Mouse (Mus musculus) forebrain, embryonic 14.5 days (tissue): ENCODE measurements around the gene Ampd2. TPM values are rescaled to one million over a fixed set of nuclear protein-coding genes. Genes with fewer than 3 reads are reported as not detected.

Source experiments
- ATAC-seq: fragments of 200-750 bp; cut with Nextera tagmentation; 2 replicates; pipeline ENCODE4 v1.8.0; 2017; ENCODE audit warnings: mild to moderate bottlenecking, moderate library complexity
- DNase-seq: peaks from one replicate; pipeline ENCODE4 v3.0.0-alpha.2; 2015; ENCODE audit warnings: low spot score
- H3K27ac ChIP-seq: fragments of 300-500 bp; sonication (generic); 2 replicates; pipeline ENCODE4 v1.5.1; 2014; ENCODE audit warnings: low read depth, mild to moderate bottlenecking, control low read depth, low read length, moderate library complexity
- H3K27me3 ChIP-seq: fragments of 300-500 bp; sonication (generic); replicated peaks from 2 replicates; pipeline ENCODE4 v1.6.1; 2014; ENCODE audit warnings: low read length, control low read depth, mixed read lengths; ENCODE audit not compliant: control insufficient read depth, insufficient read depth
- H3K36me3 ChIP-seq: fragments of 300-500 bp; sonication (generic); 2 replicates; pipeline ENCODE4 v1.6.1; 2014; ENCODE audit warnings: low read length, control low read depth; ENCODE audit not compliant: control insufficient read depth, insufficient read depth
- H3K4me1 ChIP-seq: fragments of 300-500 bp; sonication (generic); 2 replicates; pipeline ENCODE4 v1.6.1; 2014; ENCODE audit warnings: antibody characterized with exemption, low read length, control low read depth; ENCODE audit not compliant: control insufficient read depth, insufficient read depth
- H3K4me2 ChIP-seq: fragments of 300-500 bp; sonication (generic); 2 replicates; pipeline ENCODE4 v1.6.1; 2014; ENCODE audit warnings: mild to moderate bottlenecking, control low read depth, low read length
- H3K4me3 ChIP-seq: fragments of 300-500 bp; sonication (generic); 2 replicates; pipeline ENCODE4 v1.5.1; 2014; ENCODE audit warnings: low read depth, low read length, control low read depth
- H3K9ac ChIP-seq: fragments of 300-500 bp; sonication (generic); 2 replicates; pipeline ENCODE4 v1.6.1; 2014; ENCODE audit warnings: mild to moderate bottlenecking, low read length, control low read depth, moderate library complexity
- H3K9me3 ChIP-seq: fragments of 300-500 bp; sonication (generic); replicated peaks from 2 replicates; pipeline ENCODE4 v1.6.1; 2016; ENCODE audit warnings: low read length, control low read depth, mixed read lengths; ENCODE audit not compliant: control insufficient read depth
- WGBS: fragments of 180-500 bp; shearing (Covaris S2); extraction: QIAGEN DNeasy Blood & Tissue Kit; methylation state at CpG from one replicate; pipeline ENCODE4 v1.1.7; 2014; 5-methylcytosine and 5-hydroxymethylcytosine counted together
- polyA plus RNA-seq: library from polyadenylated mRNA; unstranded; fragments of >200 nt; fragmentation: Nextera tagmentation; extraction: Ambion mirVana; gene quantifications from 2 replicates; pipeline ENCODE4 v1.2.1, GENCODE M21; 2014

Gene Ampd2
- polyA plus RNA-seq, 1 experiment from 2014 or later = 27.1 TPM

DNA sequence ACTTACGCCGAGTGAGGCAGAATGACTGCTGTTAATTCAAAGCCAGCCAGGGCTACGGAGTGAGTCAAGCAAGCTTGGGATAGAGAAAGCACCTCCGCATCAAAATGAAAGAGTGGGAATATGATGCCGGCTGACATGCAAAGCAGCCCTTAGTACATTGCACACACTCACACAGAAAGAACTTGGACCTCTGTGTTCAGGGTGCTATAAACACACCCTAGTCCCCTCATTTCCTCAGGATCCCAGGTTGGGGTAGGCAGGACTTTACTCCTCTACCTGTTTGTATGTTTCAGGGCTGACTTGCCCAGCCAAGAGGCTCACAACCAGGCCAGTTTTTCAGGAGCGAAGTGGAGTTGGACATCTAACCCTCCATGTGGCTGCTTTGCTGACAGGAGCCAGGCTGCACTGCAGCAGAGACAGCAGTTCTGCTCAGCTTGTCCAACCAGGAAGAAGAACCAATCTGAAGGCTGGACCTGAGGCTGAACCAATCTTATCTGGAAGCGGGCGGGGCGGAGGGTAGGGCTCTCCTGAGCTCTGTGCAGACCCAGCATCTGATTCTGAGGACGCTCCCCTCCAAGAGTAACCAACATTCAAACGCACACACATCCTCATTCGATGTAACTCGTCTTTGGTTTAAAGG lies 17.1 kb downstream of the Ampd2 start:
- Histone ChIP-seq H3K9ac (no peak overlapping the region), H3K36me3 (peaks cover 9% of the 10 kb centered on the region; the same call in 1 of the 2 replicates), H3K4me1 (no peaks in the 10 kb centered on the region), H3K27me3 (no peaks in the 10 kb centered on the region), H3K9me3 (no peaks in the 10 kb centered on the region), H3K27ac (no peak overlapping the region), H3K4me2 (no peak overlapping the region), H3K4me3 (no peak overlapping the region)
- ATAC-seq = no peak
- 83% methylated on average over 13 of the region's 13 CpGs for WGBS
- no peak for DNase-seq

DNA sequence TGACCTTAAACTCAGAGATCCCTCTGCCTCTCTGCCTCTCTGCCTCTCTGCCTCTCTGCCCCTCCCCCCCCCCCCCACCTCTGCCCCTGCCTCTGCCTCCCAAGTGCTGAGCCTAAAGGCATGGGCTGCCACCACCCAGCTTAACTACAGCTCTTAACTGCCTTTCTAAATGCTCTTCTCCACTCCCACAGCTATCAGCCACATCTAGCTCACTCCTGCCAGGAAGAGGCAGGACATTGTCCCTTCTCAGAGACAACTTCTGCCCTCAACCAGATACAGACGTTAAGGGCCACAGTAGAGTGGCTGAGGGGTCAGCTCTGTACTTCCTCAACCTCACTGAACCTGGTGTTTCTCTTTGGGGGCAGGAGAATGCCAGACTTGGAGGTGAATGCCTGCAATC lies 17.6 kb downstream of the Ampd2 start:
- no peak overlapping the region for H3K9ac ChIP-seq
- no peak overlapping the region for H3K27ac ChIP-seq
- H3K4me2 ChIP-seq = no peak overlapping the region
- peaks cover 4% of the 10 kb centered on the region; the same call in 1 of the 2 replicates for H3K36me3 ChIP-seq
- ATAC-seq (no peak), DNase-seq (no peak)
- H3K4me3 ChIP-seq = no peak overlapping the region
- no peaks in the 10 kb centered on the region for H3K9me3 ChIP-seq
- H3K4me1 ChIP-seq = no peaks in the 10 kb centered on the region
- H3K27me3 ChIP-seq = no peaks in the 10 kb centered on the region
- 41% methylated on average over 1 of the region's 1 CpGs for WGBS

DNA sequence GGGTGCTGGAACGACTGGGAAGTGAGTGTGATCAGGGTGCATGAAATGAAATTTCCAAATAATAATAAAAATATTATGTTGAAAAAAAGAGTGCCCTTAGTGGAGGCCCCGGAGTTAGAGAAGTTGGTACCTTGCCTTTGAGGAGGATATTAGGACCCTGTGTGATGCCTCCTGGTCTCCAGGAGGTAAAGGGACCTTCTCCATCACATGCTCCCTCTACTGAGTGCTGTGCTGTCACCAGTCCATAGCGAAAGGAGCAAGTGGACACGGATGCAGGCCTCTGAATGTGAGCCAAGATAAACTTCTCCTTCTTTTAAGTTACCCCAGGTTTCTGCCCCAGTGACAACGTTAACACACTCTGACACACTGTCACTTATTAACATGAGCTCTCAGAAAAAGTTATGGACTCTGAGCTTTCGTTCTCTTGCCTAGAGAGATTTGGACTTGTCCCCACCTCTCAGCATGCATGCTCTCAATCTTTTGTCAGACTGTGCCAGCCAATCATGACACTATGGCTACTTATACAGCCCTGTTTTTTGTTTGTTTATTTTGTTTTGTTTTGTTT lies 19.0 kb downstream of the Ampd2 start:
- WGBS = 68% methylated on average over 6 of the region's 6 CpGs
- no peak for DNase-seq
- H3K9me3 ChIP-seq = no peaks in the 10 kb centered on the region
- peaks cover 4% of the 10 kb centered on the region; the same call in 1 of the 2 replicates for H3K36me3 ChIP-seq
- H3K4me3 ChIP-seq = no peak overlapping the region
- no peaks in the 10 kb centered on the region for H3K4me1 ChIP-seq
- no peak overlapping the region for H3K9ac ChIP-seq
- H3K27ac ChIP-seq = no peak overlapping the region
- no peak for ATAC-seq
- H3K4me2 ChIP-seq = no peak overlapping the region
- H3K27me3 ChIP-seq = no peaks in the 10 kb centered on the region

DNA sequence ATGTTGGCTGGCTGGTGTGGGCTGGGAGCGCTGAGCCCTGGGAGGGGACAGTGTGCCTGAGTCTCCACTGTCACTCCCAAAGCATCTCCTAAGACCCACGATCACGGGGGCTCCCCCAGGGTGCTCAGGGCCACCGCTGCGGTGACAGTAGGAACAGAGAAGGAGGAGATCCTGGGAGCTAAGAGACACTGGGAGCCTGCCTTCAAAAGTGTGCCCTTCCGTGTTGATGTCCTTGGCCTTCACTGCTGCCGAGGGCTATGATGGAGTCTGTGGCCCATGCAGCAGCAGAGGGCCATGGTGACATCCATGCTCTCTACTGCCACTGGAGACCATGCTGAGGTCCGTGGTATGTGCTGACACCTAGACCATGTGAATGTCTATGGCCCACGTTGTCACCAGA lies 20.9 kb downstream of the Ampd2 start:
- no peaks in the 10 kb centered on the region for H3K4me1 ChIP-seq
- H3K9me3 ChIP-seq = no peaks in the 10 kb centered on the region
- ATAC-seq (no peak), DNase-seq (no peak)
- no peak overlapping the region for H3K27ac ChIP-seq
- H3K4me2 ChIP-seq = no peak overlapping the region
- no peaks in the 10 kb centered on the region for H3K27me3 ChIP-seq
- H3K9ac ChIP-seq = no peak overlapping the region
- no peak overlapping the region for H3K4me3 ChIP-seq
- H3K36me3 ChIP-seq = no peaks in the 10 kb centered on the region
- 85% methylated on average over 9 of the region's 9 CpGs for WGBS

DNA sequence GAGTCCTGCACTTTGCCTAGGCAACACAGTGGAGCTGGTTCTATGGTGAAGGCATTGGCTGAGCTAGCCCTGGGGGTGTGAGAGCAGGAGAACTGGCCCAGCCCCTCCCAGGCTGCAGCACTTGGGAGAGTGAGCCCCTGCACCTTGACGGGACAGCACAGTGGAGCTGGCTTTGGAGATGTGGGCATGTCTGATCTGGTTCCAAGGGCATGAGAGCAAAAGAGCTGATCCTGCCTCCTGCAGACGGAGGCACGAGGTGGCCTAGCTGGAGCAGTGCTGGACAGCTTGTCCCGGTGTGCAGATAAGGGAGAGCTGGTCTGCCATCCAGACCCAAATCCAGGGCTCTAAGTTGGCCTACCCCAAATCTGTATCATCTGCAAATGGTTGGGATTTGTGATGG lies 21.8 kb downstream of the Ampd2 start:
- Histone ChIP-seq H3K27ac (no peak overlapping the region), H3K4me1 (no peaks in the 10 kb centered on the region), H3K36me3 (no peaks in the 10 kb centered on the region), H3K4me2 (no peak overlapping the region), H3K9me3 (no peaks in the 10 kb centered on the region), H3K4me3 (no peak overlapping the region), H3K27me3 (no peaks in the 10 kb centered on the region), H3K9ac (no peak overlapping the region)
- DNase-seq (no peak), ATAC-seq (no peak)
- 77% methylated on average over 4 of the region's 4 CpGs for WGBS

DNA sequence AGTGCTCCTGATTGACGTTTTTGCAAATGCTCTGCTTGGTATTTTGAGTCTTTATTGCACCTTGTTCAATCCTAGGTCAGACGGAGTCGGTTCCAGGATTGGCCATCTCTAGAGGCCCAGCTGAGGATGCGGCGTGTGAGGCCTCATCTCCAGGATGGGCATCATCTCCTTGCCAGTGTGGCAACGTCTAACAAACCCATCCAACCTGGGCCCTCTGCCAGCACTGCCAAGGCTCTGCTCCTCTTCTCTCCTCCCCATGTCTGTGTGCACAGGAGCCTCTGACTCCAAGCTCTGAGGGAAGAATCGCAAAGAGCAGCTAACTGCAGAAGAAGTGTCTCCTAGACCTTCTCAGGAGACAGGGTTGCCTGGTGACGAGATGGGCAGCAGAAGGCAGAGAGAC lies 23.8 kb downstream of the Ampd2 start:
- no peak overlapping the region for H3K4me2 ChIP-seq
- H3K9ac ChIP-seq = no peak overlapping the region
- no peaks in the 10 kb centered on the region for H3K9me3 ChIP-seq
- no peak overlapping the region for H3K4me3 ChIP-seq
- no peaks in the 10 kb centered on the region for H3K4me1 ChIP-seq
- no peaks in the 10 kb centered on the region for H3K27me3 ChIP-seq
- WGBS = 81% methylated on average over 8 of the region's 8 CpGs
- H3K27ac ChIP-seq = no peak overlapping the region
- H3K36me3 ChIP-seq = no peaks in the 10 kb centered on the region
- no peak for ATAC-seq
- no peak for DNase-seq

DNA sequence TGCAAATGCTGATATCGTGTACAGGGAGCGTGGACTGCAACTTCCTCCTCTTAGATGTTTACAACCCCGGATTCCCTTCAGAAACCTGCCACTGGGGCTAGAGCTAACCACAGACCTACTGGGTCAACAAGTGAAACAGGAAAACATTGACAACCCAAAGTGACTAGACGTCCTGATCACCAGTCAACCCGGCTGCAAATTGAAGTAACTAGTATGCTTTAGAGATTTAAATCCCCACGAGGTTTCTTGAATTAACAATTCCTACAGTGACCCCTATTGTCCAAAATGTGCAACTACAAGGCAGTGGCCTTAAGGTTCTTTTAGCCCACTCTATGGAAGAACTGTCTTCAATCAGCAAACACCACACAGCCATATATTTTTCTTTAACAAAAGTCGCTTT lies 25.0 kb downstream of the Ampd2 start:
- no peak overlapping the region for H3K27ac ChIP-seq
- H3K4me1 ChIP-seq = no peaks in the 10 kb centered on the region
- DNase-seq = peak; percentile 92
- H3K4me3 ChIP-seq = no peak overlapping the region
- no peak for ATAC-seq
- H3K4me2 ChIP-seq = no peak overlapping the region
- no peaks in the 10 kb centered on the region for H3K36me3 ChIP-seq
- H3K9ac ChIP-seq = no peak overlapping the region
- H3K27me3 ChIP-seq = no peaks in the 10 kb centered on the region
- WGBS = 26% methylated on average over 7 of the region's 7 CpGs
- H3K9me3 ChIP-seq = no peaks in the 10 kb centered on the region

DNA sequence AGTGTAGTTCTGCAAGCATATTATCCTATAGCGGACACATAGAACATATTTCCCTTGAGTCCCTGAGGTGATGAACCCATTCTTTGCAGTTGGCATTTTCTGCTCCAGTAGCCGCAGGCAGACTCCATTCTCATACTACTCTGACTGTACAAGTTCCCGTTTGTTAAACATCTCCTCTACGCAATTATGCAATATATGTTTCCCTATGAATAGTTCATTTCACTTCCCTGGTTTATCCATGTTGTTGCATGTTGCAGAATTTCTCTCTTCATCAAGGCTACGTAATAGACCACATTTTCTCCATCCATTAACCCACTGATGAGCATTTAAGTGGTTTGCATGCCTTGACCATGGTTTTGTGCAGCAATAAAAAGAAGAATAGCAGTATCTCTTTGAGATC lies 36.0 kb downstream of the Ampd2 start:
- 91% methylated on average over 5 of the region's 5 CpGs for WGBS
- H3K27me3 ChIP-seq = no peaks in the 10 kb centered on the region
- no peak overlapping the region for H3K4me2 ChIP-seq
- H3K9ac ChIP-seq = no peak overlapping the region
- no peaks in the 10 kb centered on the region for H3K9me3 ChIP-seq
- DNase-seq = no peak
- no peaks in the 10 kb centered on the region for H3K4me1 ChIP-seq
- no peaks in the 10 kb centered on the region for H3K36me3 ChIP-seq
- no peak for ATAC-seq
- H3K27ac ChIP-seq = no peak overlapping the region
- no peak overlapping the region for H3K4me3 ChIP-seq

DNA sequence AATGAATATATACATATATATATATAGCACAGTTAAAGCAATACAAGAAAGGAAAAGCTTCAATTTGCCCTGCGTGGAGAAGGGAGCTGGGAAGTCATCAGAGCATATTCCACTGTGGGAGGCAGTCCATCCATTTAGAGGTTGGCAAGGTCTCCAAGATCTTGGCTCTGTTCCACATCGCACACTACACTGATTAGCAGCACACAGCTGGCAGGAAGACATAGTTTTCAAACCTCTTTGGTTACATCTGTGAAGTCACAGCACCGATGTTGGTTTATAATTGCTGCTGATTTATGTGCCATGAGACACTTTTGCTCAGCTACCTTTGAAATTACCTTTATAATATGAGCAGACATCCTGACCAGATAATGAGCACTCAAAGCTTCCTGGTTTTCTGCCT lies 38.1 kb downstream of the Ampd2 start:
- H3K9me3 ChIP-seq = no peaks in the 10 kb centered on the region
- WGBS = 67% methylated on average over 3 of the region's 3 CpGs
- H3K36me3 ChIP-seq = no peaks in the 10 kb centered on the region
- no peak for ATAC-seq
- no peak overlapping the region for H3K4me3 ChIP-seq
- peak; percentile 13 for DNase-seq
- H3K4me1 ChIP-seq = peaks cover 6% of the 10 kb centered on the region; the same call in 1 of the 2 replicates
- no peak overlapping the region for H3K4me2 ChIP-seq
- H3K9ac ChIP-seq = no peak overlapping the region
- H3K27ac ChIP-seq = no peak overlapping the region
- no peaks in the 10 kb centered on the region for H3K27me3 ChIP-seq
